Mouse (Mus musculus) c-Kit-positive CD71-positive TER-119-positive erythroid progenitor cells, embryonic 14.5 days (primary cell): ENCODE data around the gene Ppp1r3f.

ENCODE experiments used
- DNase-seq: peaks from one replicate; pipeline ENCODE4 v3.0.0-alpha.2; 2013; ENCODE audit warnings: low spot score

The Ppp1r3f gene

DNA sequence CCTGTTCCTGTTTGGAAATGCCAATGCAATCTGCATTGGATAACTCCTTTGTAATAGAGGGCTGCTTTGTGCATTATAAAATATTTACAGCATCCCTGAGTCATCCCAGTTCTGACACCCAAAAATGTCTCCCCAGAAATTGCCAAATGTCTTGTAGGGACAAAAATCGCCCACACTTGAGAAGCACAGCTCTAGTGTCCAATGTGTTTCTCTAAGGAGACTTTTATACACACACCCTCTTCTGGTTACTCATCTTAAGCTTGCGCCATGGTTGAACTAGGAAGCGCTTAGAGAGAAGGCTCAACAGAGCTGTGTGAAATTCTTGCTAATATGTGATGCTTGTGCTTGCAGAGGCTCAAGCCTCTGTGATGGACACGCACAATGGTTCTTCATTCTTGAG lies 20.6 kb downstream of the Ppp1r3f start:
- no peak for DNase-seq

- no peak for DNase-seq
Measured at GRCm38 (mm10) chrX:7524961-7525360, 49.1 kb downstream of the Ppp1r3f start.
